Mouse (Mus musculus) layer of hippocampus, postnatal 25 days (tissue): ENCODE data around the gene Cog5. TPM values are rescaled to one million over a fixed set of nuclear protein-coding genes. Genes with fewer than 3 reads are reported as not detected.
"Not testable (repeated sequence)": the region's sequence is repeated elsewhere in the genome, so short reads cannot be mapped to it uniquely, and the experiment has no call there.

Experiments used
- DNase-seq, 2 experiments: peaks; one replicate each; pipeline ENCODE4 v3.0.0; 2022; ENCODE audit warnings: mixed read lengths in 2 of 2, low spot score in 1 of 2; ENCODE audit errors: extremely low spot score in 1 of 2
- total RNA-seq, 2 experiments: library from RNA; stranded (reverse); gene quantifications; 2 replicates each; pipeline ENCODE4 v1.2.3; 2021

The Cog5 gene
- total RNA-seq, result 10 to 100 TPM; 59.7 to 64.8 TPM

DNA sequence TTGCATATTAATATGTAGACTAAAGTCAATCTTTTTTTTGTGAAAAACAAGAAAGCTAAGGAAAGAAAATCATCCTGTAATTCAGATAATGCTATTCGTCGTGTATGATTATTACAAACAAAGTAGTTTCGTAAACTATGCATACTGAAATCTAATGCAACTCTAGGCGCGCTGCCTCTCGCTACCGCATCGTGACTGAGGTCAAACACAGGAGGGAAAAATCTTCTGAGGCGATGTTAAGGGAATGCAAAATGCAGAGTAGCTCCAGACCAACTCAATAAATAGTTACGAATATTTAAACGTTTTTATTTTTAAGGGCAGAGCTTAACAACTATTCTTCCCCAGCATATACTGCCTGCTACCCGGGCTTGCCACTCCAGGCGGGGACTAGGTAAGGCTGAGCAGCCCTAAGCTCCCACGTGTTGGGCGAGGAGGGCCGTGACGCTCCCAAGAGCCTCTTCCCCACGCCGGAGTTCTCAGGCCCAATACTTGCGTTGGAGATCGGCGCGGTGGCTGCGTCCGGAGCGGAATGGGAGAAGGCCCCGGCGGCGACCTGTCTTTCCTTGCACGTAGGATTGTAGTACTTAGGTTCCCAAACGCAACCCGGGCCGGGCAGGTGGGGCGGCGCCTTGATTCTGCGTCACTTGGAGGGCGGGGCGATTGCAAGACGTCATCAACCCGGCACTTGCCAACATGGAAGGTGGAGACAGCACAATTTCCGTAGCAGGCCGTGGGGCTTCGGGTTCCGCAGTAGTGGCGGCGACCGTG is at the start of gene Cog5, which contains the start of gene Dus4l:
Cog5 (plus strand) TSS at position 673 of the 768 bp plus-strand sequence.
Dus4l (minus strand) TSS at position 630 of the 768 bp plus-strand sequence.
- peak; percentile 98 to 100 for DNase-seq

DNA sequence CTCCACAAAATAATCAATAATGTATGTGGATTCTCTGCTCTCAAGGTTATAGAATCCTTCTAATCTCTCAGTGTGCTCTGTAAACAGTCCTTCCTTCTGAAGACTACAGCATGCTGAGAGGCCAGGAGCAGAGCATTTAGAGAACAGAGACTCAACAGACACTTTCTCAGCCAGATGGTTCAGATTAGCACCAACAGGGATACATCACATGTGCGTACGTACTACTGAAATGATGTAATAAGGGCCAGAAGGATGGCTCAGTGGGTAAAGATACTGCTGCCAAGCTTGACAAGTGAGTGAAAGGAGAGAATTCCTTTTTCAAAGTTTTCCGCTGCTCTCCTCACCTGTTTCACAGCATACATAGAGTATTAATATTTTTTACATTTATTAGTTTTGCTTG is 49.8 kb upstream of the Cog5 start:
- no peak for DNase-seq

DNA sequence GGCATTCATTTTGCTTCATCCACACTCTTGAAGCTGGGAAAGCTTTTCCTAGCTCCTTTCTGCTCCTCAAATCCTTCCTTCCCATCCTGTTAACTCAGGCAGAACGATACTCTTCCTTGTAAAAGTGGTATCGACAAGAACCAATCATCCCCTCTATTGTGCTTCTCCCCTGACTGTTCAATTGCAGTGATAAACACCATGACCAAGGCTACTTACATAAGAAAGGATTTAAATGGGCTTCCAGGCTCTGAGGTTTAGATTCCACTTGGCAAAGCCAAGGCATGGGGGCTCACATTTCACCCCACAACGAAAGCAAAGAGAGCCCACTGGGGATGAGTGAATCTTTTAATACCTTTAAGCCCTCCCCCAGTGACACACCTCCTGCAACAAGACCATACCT is 46.5 kb upstream of the Cog5 start:
- DNase-seq, result no peak

DNA sequence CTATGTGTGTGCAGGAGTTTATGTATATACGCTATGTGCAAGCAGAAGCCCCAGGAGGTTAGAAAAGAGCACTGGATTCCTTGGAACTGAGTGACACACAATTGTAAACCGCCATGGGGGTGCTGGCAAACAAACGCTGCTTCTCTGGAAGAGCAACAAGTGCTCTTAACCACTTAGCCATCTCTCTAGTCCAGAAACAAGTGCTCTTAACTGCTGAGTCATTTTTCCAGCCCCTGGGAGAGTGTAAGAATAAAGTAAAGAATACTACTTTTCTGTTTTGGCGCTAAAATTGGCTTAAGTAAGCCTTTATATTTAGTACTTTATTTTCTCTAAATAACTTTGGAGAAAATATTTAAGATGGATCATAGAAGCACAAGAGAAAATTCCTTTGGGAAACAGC is 41.3 kb upstream of the Cog5 start:
- DNase-seq, result no peak

DNA sequence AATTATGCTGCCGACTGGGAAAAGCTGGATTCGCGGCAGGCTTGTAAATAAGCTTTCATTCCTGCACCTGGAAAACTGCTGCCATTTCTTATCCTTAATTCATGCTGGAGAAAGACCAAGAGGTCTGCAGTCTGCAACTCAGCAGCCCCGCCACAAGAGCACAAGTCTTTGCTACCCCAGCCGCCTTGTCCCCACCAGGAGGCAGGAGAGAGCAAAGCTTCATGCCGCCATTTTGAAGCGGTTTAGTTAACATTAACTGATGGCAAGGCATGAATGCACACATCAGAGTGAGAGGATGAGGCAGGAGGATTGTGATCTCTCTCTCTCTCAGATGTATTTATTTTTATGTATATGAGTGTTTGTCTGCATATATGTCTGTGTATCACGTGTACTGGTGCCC is 34.6 kb upstream of the Cog5 start:
- no peak for DNase-seq

DNA sequence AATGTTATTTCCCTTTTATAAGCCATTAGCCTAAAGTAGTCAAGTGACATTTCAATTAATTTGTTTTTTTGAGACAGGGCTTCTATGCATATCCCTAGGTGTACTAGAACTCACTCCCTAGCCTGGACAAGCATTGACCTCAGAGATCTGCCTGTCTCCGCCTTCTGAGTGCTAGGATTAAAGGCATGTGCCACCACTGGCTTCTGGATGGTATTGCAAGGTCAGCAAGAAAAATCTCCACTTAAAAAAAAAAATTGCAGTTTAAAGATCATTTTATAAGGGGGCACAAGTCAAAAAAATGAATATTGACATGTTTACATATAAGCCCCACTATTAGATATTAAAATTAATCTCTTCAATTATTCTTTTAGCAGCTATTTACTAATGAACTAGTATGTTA is 29.7 kb upstream of the Cog5 start:
- no peak for DNase-seq

DNA sequence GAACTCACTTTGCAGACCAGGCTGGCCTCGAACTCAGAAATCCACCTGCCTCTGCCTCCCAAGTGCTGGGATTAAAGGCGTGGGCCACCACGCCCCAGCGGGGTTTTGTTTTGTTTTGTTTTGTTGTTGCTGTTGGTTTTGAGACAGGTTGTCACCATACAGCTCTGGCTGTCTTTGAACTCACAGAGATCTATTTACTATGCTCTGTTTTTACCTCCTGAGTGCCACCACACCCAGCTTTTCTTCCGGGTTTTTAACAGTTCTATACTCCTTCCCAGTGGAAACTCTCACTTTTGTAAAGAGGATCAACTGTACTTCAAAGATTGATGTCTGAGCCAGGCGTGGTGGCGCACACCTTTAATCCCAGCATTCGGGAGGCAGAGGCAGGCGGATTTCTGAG is 26.3 kb upstream of the Cog5 start:
- DNase-seq, result not testable (repeated sequence)

DNA sequence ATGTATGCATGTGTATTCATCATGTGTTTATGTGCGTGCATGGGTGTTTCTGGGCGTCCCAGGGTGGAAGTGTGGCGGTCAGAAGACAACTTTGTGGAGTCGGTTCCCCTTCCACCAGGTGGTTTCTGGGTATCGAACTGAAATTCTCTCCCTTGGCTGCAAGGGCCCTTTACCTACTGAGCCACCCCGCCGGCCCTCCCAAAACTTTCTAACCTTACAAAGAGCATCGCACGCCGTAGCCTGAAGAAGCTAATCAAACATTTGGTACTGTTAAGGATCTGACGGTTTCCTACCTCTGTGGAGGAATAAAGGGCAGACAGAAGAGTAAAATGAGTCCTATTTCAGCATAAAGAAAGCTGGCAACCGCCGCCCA is 20.7 kb upstream of the Cog5 start:
- peak in 1 of 2 experiments; percentile 17 for DNase-seq

DNA sequence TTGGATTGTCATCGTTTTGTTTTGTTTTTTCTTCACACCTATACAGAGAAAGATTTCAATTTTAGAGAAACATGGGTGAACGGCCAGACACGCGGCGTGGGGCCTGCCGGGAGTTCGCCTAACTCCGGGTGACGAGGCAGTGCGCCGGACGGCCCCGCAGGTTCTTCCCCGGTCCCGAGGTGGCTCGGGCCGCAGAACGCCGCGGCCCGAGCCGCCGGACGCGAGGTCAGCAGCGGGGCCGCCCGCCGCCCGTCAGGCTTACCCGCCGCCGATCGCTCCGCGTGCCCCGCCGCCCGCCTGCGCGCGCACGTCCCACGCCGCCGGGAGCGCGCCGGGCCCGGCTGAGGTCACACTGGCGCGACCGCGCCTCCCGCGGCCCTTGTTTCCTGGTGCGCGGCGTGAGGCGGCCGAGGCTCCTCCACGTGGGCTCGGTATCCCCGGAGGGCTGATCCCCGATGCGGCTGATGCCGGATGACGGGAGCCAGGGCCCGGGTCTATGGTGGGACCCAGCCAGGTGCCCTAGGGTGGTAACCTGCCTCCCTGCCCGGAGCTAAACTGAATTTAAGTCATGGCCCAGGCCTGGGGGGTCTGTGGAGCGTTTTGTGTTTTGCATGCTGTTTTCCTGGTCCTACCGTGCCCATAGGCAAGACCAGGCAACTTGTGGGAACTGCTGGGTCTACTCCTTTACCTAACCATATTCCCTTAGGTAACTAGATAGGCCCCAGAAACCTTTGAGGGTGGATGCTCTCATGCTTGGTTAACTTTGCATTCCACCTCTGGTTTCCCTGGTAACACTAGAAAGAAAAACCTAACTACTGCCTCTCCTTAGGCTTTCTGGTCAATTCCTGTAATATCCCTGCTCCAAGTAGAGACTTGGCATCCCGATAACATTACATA is 20.1 kb upstream of the Cog5 start, which contains the start of gene Bcap29:
Bcap29 (minus strand) TSS at position 316 of the 897 bp plus-strand sequence.
- peak; percentile 52 to 55 for DNase-seq

DNA sequence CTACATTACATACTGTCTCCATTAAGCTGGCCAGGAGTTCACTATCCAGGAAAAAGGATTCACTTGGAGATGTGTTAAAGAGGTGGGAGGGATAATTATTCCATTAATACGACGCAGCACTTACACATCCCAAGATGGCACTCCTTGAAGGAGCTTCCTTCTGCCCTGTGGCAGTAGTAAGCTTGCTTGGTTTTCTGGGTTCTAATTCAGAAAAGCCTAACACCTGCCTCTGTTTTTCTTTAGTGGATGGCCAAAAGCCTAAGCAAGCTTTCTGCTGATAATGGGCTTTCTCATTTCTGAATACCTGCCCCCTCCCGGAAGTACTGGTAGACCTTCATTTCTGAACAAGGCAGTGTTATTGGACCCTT is 19.4 kb upstream of the Cog5 start:
- DNase-seq, result no peak

DNA sequence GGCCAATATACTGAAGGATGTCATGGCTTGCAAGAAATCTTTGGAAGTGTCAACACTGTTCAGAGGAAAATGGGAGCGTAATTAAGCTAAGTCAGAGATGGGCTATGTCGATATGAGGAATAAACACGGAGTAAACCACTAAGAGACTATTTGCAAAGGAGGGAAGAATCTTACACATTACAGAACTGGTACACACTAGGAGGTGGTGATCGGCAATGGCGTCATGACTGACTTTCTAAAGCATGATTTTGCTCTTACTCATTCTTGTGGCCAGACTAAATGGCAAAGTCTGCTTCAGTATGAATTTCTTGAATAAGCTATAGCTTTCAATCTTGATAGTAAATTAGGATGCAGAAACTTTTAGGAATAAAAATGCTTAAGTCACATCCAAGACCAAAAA is 1.1 kb upstream of the Cog5 start:
- DNase-seq, result no peak

DNA sequence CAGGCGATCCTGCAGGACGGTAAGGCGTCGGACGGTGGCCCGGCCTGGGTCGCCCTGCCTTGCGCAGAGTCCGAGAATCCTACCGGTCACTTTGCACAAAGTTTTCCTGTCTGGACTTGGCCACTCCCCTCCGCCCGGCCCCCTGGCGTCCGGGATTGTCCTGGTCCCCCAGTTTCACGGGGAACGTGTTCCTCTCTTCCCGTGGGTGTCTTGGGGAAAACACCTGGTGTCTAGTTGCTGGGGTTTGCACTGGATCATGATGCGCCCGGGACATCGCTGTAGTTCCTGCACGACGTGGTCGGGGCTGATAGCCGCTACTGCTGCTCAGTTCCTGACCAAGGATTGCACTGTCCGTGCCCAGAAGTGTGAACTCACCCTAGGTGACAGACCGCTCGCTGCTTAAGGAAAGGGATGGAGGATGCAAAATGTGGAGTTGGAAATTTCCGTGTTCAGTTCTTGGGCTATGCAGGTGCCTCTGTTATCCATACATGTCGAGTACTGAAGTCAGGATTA is 352 bp downstream of the Cog5 start:
- DNase-seq, result no peak

DNA sequence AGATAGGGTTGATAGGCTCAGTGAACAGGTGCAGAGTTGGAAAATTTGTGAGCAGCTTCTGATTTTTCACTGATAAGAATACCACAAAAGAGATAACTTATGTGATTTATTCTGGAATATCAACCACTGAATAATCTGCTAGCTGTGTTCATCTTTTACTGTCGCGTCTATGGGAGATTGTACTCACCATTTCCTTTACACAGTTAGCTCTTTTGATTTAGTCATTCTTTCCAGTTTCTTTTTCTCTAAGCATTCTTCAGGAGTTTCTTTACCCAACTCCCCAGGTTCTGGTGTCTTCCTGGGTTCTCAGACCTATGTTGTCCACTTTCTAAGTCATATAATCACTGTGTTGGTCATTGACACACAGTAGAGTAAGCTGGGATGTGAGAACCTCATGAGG is 2.2 kb downstream of the Cog5 start:
- no peak for DNase-seq

DNA sequence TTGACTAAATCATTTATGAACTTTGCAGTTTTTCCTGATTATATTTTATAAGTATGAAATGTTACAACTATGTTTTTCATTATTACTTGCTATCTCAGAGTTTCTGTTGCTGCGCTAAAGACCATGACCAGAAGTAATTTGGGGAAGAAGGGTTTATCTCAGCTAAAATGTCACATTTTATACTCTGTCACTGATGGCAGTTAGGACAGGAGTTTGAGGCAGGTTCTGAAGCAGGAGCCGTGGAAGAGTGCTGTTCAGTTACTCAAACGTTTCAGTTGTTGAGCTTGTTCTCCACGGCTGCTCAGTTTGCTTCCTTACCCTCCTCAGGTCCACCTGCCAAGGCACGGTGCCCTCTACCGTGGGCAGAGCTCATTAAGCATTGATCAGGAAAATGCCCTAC is 11.3 kb downstream of the Cog5 start:
- DNase-seq, result no peak

DNA sequence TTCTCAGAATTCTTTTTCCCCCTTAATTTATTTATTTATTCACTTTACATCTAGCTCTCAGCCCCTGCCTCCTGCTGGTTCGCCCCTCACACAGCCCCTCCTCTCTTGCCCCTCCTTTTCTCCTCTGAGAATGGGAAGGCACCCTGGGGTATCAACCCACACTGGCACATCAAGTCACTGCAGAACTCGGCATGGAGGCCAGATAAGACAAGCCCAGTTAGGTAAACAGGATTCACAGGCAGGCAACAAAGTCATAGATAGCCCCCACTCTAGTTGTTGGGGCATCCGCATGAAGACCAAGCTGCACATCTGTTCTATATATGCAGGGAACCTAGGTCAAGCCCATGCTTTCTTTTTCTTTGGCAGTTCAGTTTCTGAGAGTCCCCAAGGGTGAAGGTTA is 12.5 kb downstream of the Cog5 start:
- DNase-seq, result no peak

DNA sequence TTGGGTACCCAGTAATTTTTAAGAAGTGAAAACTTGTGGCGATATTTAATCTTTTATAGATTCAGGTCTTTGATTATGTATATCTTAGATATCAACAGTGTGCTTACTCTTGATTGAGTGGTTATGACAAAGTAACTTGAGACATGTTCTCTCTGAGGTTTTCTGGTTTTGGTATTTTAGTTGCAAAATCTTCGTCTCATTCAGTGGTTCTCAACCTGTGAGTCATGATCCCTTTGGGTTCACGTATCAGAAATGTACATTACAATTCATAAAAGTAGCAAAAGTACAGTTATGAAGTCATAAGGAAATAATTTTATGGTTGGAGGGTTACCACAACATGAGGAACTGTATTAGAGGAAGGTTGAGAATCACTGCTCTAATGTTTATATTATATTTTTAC is 32.0 kb downstream of the Cog5 start:
- DNase-seq, result no peak

DNA sequence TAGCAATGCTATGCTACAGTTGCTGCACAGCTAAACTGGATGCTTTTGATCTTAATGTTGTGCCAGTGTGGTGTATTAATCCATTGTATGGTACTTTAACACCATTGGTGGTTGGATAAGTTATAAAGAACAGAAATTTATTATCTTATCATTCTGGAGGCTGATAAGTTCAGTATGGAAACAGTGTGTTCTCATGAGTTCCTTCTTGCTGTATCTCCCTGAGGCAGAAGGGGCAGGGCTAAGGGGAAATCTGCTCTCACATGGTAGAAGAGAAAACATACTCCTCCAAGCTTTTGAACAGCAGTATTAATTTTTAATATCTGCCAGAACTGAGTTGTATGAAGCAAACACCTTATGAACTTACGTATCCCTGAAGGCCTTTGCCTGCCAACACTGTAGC is 38.6 kb downstream of the Cog5 start:
- DNase-seq, result no peak

DNA sequence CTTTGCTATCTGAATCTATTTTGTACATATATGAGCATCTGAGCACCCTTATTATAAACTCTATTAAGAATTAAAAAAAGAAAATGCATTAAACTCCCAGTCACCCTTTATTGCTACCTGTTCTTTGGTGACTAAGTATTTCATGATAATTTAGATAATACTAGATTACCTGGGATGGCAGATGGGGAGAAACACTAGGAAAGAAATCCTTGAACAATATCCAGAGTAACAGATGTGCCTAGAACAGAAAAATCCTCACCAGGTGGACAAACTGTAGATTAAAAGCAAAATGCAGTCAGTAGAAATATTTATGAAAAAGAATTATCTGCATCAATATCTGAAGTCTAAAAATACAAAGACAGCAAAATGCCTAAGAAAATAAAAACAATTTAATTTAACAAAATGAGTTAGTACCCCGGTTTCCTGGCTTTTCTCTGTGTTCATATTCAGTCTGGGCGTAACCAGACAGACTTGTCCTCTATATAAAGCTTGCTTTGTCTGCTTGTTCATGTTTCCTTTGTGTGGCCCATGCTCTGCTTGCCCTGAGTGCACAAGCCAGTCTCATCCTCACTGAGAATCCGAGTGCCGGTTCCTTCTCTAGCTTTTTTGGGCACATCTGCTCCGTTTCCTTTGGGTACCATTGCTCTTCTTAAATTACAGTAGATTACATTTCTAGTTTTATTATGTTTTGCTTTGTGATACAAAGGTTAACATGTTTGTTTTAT is 46.1 kb downstream of the Cog5 start:
- no peak for DNase-seq

DNA sequence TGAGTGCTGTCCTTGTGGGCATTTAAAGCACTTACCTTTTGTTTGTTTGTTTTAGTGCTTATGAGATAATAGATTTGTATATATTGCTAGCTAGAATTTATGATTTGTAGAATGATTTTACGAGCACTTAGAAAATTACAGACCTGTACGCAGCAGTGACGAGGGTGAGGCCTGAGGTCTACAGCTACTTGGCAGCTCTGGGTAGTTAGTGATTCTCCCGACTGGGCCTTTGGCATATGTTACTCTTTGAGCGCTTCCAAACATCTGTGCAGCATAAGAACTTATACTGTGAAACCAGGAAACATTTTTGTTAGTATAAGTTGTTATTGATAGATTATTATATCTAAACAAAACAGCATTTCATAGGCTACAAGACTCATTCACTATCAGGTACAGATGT is 46.7 kb downstream of the Cog5 start:
- no peak for DNase-seq

DNA sequence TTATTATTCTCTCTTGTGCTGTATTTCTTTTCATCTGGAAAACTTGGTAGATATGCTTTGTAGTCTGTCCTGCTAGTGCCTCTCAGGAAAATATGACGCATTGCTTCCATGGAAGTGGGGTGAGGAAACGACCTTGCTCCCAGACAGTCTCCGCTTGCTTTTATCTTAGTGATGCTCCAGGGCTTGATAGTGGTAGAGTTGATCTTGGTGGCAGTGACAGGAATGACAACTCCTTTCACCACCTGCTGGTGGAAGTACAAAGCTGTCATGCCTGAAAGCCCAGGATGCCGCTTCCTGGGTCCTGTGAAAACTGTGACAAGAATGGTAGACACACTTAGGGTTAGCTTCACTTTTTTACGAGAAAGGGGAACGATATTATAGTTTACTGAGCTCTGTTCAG is 49.2 kb downstream of the Cog5 start:
- DNase-seq, result no peak

DNA sequence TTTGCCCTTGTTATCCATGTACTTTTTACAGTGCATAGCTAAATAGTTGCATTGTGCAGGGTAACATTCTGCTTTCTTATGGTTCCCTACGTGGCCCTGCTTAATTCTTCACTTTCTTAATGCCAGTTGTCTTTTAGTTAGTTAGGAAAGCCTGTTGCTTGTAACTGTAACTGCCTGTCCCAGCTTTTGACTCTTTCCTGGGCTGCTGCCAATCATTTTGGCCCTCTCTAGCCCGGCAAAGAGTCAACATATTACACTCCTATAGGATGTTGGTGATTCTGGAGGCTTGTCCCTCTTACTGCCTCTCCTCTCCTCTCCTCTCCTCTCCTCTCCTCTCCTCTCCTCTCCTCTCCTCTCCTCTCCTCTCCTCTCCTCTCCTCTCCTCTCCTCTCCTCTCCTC is 51.5 kb downstream of the Cog5 start:
- DNase-seq, result no peak
